Mouse (Mus musculus) cortical plate, adult 2 months (tissue): ENCODE data around the gene Zic3. TPM values are rescaled to one million over a fixed set of nuclear protein-coding genes. Genes with fewer than 3 reads are reported as not detected.

ENCODE experiments used
- H3K27ac ChIP-seq: fragments of 200-500 bp; 2 replicates; pipeline ENCODE4 v1.5.1; 2012; ENCODE audit warnings: low read length, control low read depth, inconsistent platforms; ENCODE audit not compliant: insufficient read depth
- H3K4me1 ChIP-seq: fragments of 200-500 bp; 2 replicates; pipeline ENCODE4 v1.6.1; 2011; ENCODE audit warnings: low read length; ENCODE audit not compliant: control insufficient read depth, insufficient read depth
- H3K4me3 ChIP-seq: fragments of 200-500 bp; 2 replicates; pipeline ENCODE4 v1.5.1; 2011; ENCODE audit warnings: mild to moderate bottlenecking, low read length, control low read depth; ENCODE audit not compliant: insufficient read depth
- CTCF ChIP-seq: fragments of 200-500 bp; IDR thresholded peaks from 2 replicates; pipeline ENCODE4 v1.5.1; 2011; ENCODE audit warnings: mild to moderate bottlenecking, control low read depth, low read length; ENCODE audit not compliant: insufficient read depth; ENCODE audit errors: extremely low read depth
- POLR2A ChIP-seq: fragments of 200-500 bp; IDR thresholded peaks from 2 replicates; pipeline ENCODE4 v1.6.1; 2011; ENCODE audit warnings: mild to moderate bottlenecking, low read length, control low read depth; ENCODE audit not compliant: insufficient read depth; ENCODE audit errors: extremely low read depth
- polyA plus RNA-seq: library from polyadenylated mRNA; depleted of rRNA; stranded (reverse); fragments of >200 nt; gene quantifications from 2 replicates; pipeline ENCODE4 v1.2.3, GENCODE M21; 2012

Zic3 gene
- polyA plus RNA-seq, 1 experiment: 2.7 TPM

GRCm38 (mm10) chrX:58028858-58029257, 6.4 kb downstream of the Zic3 start:
- Histone ChIP-seq H3K4me3 (no peak overlapping the region), H3K27ac (no peak overlapping the region; the same call in 1 of the 2 replicates), H3K4me1 (no peaks in the 10 kb centered on the region)
- TF ChIP-seq POLR2A: no peak
- TF ChIP-seq CTCF: no peak

- TF ChIP-seq CTCF (no peak), POLR2A (0 out of 2 replicates have a peak, but pooled peaks have one; percentile 27)
Observed at GRCm38 (mm10) chrX:58030100-58030834, 7.8 kb downstream of the Zic3 start.

GRCm38 (mm10) chrX:58030835-58031670, 8.6 kb downstream of the Zic3 start:
- peak overlapping the region; percentile 34; the same call in 1 of the 2 replicates for H3K4me3 ChIP-seq
- no peak overlapping the region for H3K27ac ChIP-seq
- H3K4me1 ChIP-seq: no peaks in the 10 kb centered on the region
- TF ChIP-seq POLR2A: no peak
- no peak for TF ChIP-seq CTCF

More at GRCm38 (mm10) chrX:58030100-58030834, 7.8 kb downstream of the Zic3 start:
- no peaks in the 10 kb centered on the region for H3K4me1 ChIP-seq
- peak overlapping the region; percentile 34 for H3K4me3 ChIP-seq
- H3K27ac ChIP-seq: no peak overlapping the region

- H3K4me1 ChIP-seq: no peaks in the 10 kb centered on the region
- TF ChIP-seq CTCF (no peak), POLR2A (no peak)
- peak overlapping the region; percentile 50 for H3K27ac ChIP-seq
- peak overlapping the region; percentile 34; the same call in 1 of the 2 replicates for H3K4me3 ChIP-seq
Observed at GRCm38 (mm10) chrX:58031671-58032605, 9.4 kb downstream of the Zic3 start.

- Histone ChIP-seq H3K4me1 (no peaks in the 10 kb centered on the region), H3K27ac (no peak overlapping the region)
- TF ChIP-seq CTCF (no peak), POLR2A (no peak)
Observed at GRCm38 (mm10) chrX:58032622-58033021, 10.1 kb downstream of the Zic3 start.

GRCm38 (mm10) chrX:58033521-58033920, 11.0 kb downstream of the Zic3 start:
- no peak overlapping the region for H3K4me3 ChIP-seq
- H3K27ac ChIP-seq: no peak overlapping the region

More at GRCm38 (mm10) chrX:58032622-58033021, 10.1 kb downstream of the Zic3 start:
- no peak overlapping the region for H3K4me3 ChIP-seq

GRCm38 (mm10) chrX:58038061-58039007, 15.8 kb downstream of the Zic3 start:
- peak overlapping the region; percentile 12; the same call in 1 of the 2 replicates for H3K4me3 ChIP-seq
- TF ChIP-seq CTCF (no peak), POLR2A (no peak)
- no peaks in the 10 kb centered on the region for H3K4me1 ChIP-seq
- H3K27ac ChIP-seq: peak overlapping the region; percentile 71

More at GRCm38 (mm10) chrX:58033521-58033920, 11.0 kb downstream of the Zic3 start:
- no peaks in the 10 kb centered on the region for H3K4me1 ChIP-seq
- TF ChIP-seq CTCF (no peak), POLR2A (no peak)

- TF ChIP-seq CTCF (no peak), POLR2A (no peak)
- Histone ChIP-seq H3K4me1 (no peaks in the 10 kb centered on the region), H3K27ac (no peak overlapping the region), H3K4me3 (no peak overlapping the region)
Observed at GRCm38 (mm10) chrX:58039703-58040102, 17.2 kb downstream of the Zic3 start.

GRCm38 (mm10) chrX:58041865-58042264, 19.4 kb downstream of the Zic3 start:
- Histone ChIP-seq H3K4me1 (no peaks in the 10 kb centered on the region), H3K4me3 (no peak overlapping the region), H3K27ac (no peak overlapping the region)
- no peak for TF ChIP-seq POLR2A
- no peak for TF ChIP-seq CTCF
